ENCODE assay signal across 9 mouse cellular contexts in genomic region chr14:30923375-30924105, GRCm38 (mm10). TPM values are rescaled to one million over a fixed set of nuclear protein-coding genes. Genes with fewer than 3 reads are reported as not detected.
DNase-seq lines count a peak whose midpoint lies in the region; ATAC-seq lines count a peak whose summit lies in the region.
"Had no signal": no experiment of that assay in that cellular context is flagged by ENCODE, and none has a peak within 500 bp of the region (broad histone marks: within the 10 kb centered on the region; RNA-seq: fewer than 3 reads in every experiment).

Gene Itih3 (minus strand): TSS chr14:30923760.

- H3K36me3 ChIP-seq in hindbrain, embryonic 15.5 days = no peaks in the 10 kb centered on the region
- H3K36me3 ChIP-seq in hindbrain, embryonic 14.5 days (replicated peaks; ENCODE audit: control insufficient read depth, insufficient read depth) = no peaks in the 10 kb centered on the region
- H3K36me3 ChIP-seq in liver, embryonic 16.5 days (ENCODE audit: control insufficient read depth, insufficient read depth) = no peaks in the 10 kb centered on the region
- no peaks in the 10 kb centered on the region for H3K36me3 ChIP-seq in intestine, embryonic 15.5 days
- no peaks in the 10 kb centered on the region for H3K36me3 ChIP-seq in neural tube, embryonic 15.5 days
- H3K36me3 ChIP-seq: G1E had no signal

- H3K27ac ChIP-seq in hindbrain, embryonic 15.5 days (replicated peaks) = no peak within 1 kb of the TSS
- H3K27ac ChIP-seq in hindbrain, embryonic 14.5 days = no peak within 1 kb of the TSS
- peak within 1 kb of the TSS; percentile 68 for H3K27ac ChIP-seq in liver, embryonic 16.5 days (ENCODE audit: low read length)
- H3K27ac ChIP-seq in intestine, embryonic 15.5 days = no peak within 1 kb of the TSS
- no peak within 1 kb of the TSS for H3K27ac ChIP-seq in neural tube, embryonic 15.5 days (replicated peaks)

- no peaks in the 10 kb centered on the region for H3K27me3 ChIP-seq in hindbrain, embryonic 15.5 days
- H3K27me3 ChIP-seq in hindbrain, embryonic 14.5 days (ENCODE audit: control insufficient read depth, insufficient read depth, low read length) = no peaks in the 10 kb centered on the region
- H3K27me3 ChIP-seq in liver, embryonic 16.5 days (ENCODE audit: control insufficient read depth, insufficient read depth, low read depth, low read length) = no peaks in the 10 kb centered on the region
- H3K27me3 ChIP-seq in intestine, embryonic 15.5 days (replicated peaks) = no peaks in the 10 kb centered on the region
- H3K27me3 ChIP-seq in neural tube, embryonic 15.5 days (replicated peaks) = no peaks in the 10 kb centered on the region

- no peak within 1 kb of the TSS for H3K9ac ChIP-seq in hindbrain, embryonic 15.5 days
- H3K9ac ChIP-seq in hindbrain, embryonic 14.5 days = no peak within 1 kb of the TSS
- peak within 1 kb of the TSS; percentile 35 for H3K9ac ChIP-seq in liver, embryonic 16.5 days (ENCODE audit: low read depth, low read length)
- no peak within 1 kb of the TSS for H3K9ac ChIP-seq in intestine, embryonic 15.5 days
- no peak within 1 kb of the TSS for H3K9ac ChIP-seq in neural tube, embryonic 15.5 days (replicated peaks)

- no peak within 1 kb of the TSS for H3K4me3 ChIP-seq in hindbrain, embryonic 15.5 days
- no peak within 1 kb of the TSS for H3K4me3 ChIP-seq in hindbrain, embryonic 14.5 days (replicated peaks; ENCODE audit: low read length)
- H3K4me3 ChIP-seq in liver, embryonic 16.5 days (ENCODE audit: low read depth, low read length) = peak within 1 kb of the TSS; percentile 44
- no peak within 1 kb of the TSS for H3K4me3 ChIP-seq in intestine, embryonic 15.5 days (replicated peaks)
- no peak within 1 kb of the TSS for H3K4me3 ChIP-seq in neural tube, embryonic 15.5 days (replicated peaks)

- 66% methylated on average over 6 of the region's 6 CpGs for WGBS in hindbrain, embryonic 15.5 days
- 73% methylated on average over 6 of the region's 6 CpGs for WGBS in hindbrain, embryonic 14.5 days
- WGBS in liver, embryonic 16.5 days (ENCODE audit: insufficient replicate concordance) = 43% methylated on average over 6 of the region's 6 CpGs
- 38% methylated on average over 6 of the region's 6 CpGs for WGBS in intestine, embryonic 15.5 days
- 73% methylated on average over 6 of the region's 6 CpGs for WGBS in neural tube, embryonic 15.5 days

- H3K9me3 ChIP-seq in hindbrain, embryonic 15.5 days = no peaks in the 10 kb centered on the region
- H3K9me3 ChIP-seq in hindbrain, embryonic 14.5 days (ENCODE audit: control insufficient read depth, low read length) = no peaks in the 10 kb centered on the region
- no peaks in the 10 kb centered on the region for H3K9me3 ChIP-seq in liver, embryonic 16.5 days (replicated peaks; ENCODE audit: control insufficient read depth, low read length)
- H3K9me3 ChIP-seq in intestine, embryonic 15.5 days = no peaks in the 10 kb centered on the region
- H3K9me3 ChIP-seq in neural tube, embryonic 15.5 days (replicated peaks) = no peaks in the 10 kb centered on the region
- H3K9me3 ChIP-seq: G1E had no signal

- 0 out of 2 replicates have a peak, but pooled peaks cover 5% of the 10 kb centered on the region for H3K4me1 ChIP-seq in hindbrain, embryonic 15.5 days (replicated peaks)
- H3K4me1 ChIP-seq in hindbrain, embryonic 14.5 days (replicated peaks; ENCODE audit: control insufficient read depth, insufficient read depth, low read length) = no peaks in the 10 kb centered on the region
- H3K4me1 ChIP-seq in liver, embryonic 16.5 days (ENCODE audit: control insufficient read depth, low read depth, low read length) = no peaks in the 10 kb centered on the region
- H3K4me1 ChIP-seq in intestine, embryonic 15.5 days (replicated peaks) = no peaks in the 10 kb centered on the region
- H3K4me1 ChIP-seq in neural tube, embryonic 15.5 days = no peaks in the 10 kb centered on the region

- no peak for DNase-seq in hindbrain, embryonic 14.5 days (ENCODE audit: low spot score)
- peak; percentile 47 to 58 for DNase-seq in cerebellum, postnatal 10 days
- DNase-seq in layer of hippocampus, adult 8-10 months (ENCODE audit: low spot score in 2 of 2) = peak; percentile 37 to 59
- no peak for DNase-seq in embryo, embryonic 10 days (ENCODE audit: low spot score)

- no peak within 1 kb of the TSS for H3K4me2 ChIP-seq in hindbrain, embryonic 15.5 days
- H3K4me2 ChIP-seq in hindbrain, embryonic 14.5 days (replicated peaks) = no peak within 1 kb of the TSS
- peak within 1 kb of the TSS; percentile 40 for H3K4me2 ChIP-seq in liver, embryonic 16.5 days (ENCODE audit: low read depth, low read length)
- H3K4me2 ChIP-seq in intestine, embryonic 15.5 days (replicated peaks) = no peak within 1 kb of the TSS
- no peak within 1 kb of the TSS for H3K4me2 ChIP-seq in neural tube, embryonic 15.5 days

- peak; percentile 65 for ATAC-seq in hindbrain, embryonic 15.5 days (ENCODE audit: low FRiP score, low read depth)
- ATAC-seq in hindbrain, embryonic 14.5 days (ENCODE audit: low FRiP score) = no peak; the same call in 1 of the 2 replicates
- peak; percentile 87 for ATAC-seq in liver, embryonic 16.5 days (ENCODE audit: low read depth)
- no peak for ATAC-seq in intestine, embryonic 15.5 days
- no peak; the same call in 1 of the 2 replicates for ATAC-seq in neural tube, embryonic 15.5 days (ENCODE audit: low FRiP score)

RNA-seq across cellular contexts. Expression of gene Itih3, which starts in this region (rescaled TPM):
- 2.4 and 2.7 TPM in 2 replicates for polyA plus RNA-seq in hindbrain, embryonic 15.5 days (2015; fragmentation: Nextera tagmentation; extraction: Ambion mirVana)
- 2.5 and 3.1 TPM in 2 replicates for polyA plus RNA-seq in hindbrain, embryonic 14.5 days (2014; fragmentation: Nextera tagmentation; extraction: Ambion mirVana)
- 10 to 100 TPM; 28.0 to 46.6 (median 34.7) TPM for total RNA-seq in layer of hippocampus, adult 8-10 months (2022)
- 687 and 781 TPM in 2 replicates for polyA plus RNA-seq in liver, embryonic 16.5 days (2015; fragmentation: Nextera tagmentation; extraction: Ambion mirVana)
- 3.2 and 5.1 TPM in 2 replicates for polyA plus RNA-seq in intestine, embryonic 15.5 days (2015; fragmentation: Nextera tagmentation; extraction: Ambion mirVana)
- polyA plus RNA-seq in neural tube, embryonic 15.5 days (2015; fragmentation: Nextera tagmentation; extraction: Ambion mirVana) = 1.6 and 1.7 TPM in 2 replicates
- total RNA-seq: G1E had no signal
- polyA plus RNA-seq: G1E had no signal

Comparison
In these comparisons a context has a peak if more than half of its experiments do, and no peak if none do; other contexts are left out.
1. RNA of gene Itih3 (polyA plus RNA-seq): 687 to 781 TPM in liver, embryonic 16.5 days; 3.2 to 5.1 TPM in intestine, embryonic 15.5 days, 2.4 to 2.7 TPM in hindbrain, embryonic 15.5 days, 2.5 to 3.1 TPM in hindbrain, embryonic 14.5 days and 1.6 to 1.7 TPM in neural tube, embryonic 15.5 days; every median in the first group is over 100 times any median in the second.
2. ATAC-seq: peak in hindbrain, embryonic 15.5 days (single experiment) and liver, embryonic 16.5 days (single experiment); none in hindbrain, embryonic 14.5 days (single experiment), intestine, embryonic 15.5 days (single experiment) and neural tube, embryonic 15.5 days (single experiment).
3. DNase-seq: peak in cerebellum, postnatal 10 days (2 of 2) and layer of hippocampus, adult 8-10 months (2 of 2); none in hindbrain, embryonic 14.5 days (single experiment) and embryo, embryonic 10 days (single experiment).